Mouse (Mus musculus): ENCODE data around the gene Vamp3.
A peak's percentile ranks its signal among the peaks of the same experiment; 100 is the strongest.
"Not testable (repeated sequence)": the region's sequence is repeated elsewhere in the genome, so short reads cannot be mapped to it uniquely, and the experiment has no call there.

The Vamp3 gene

GRCm38 (mm10) chr4:151044944-151045570, 12.7 kb downstream of the Vamp3 start:
- DNase-seq (ENCODE audit: low spot score in 2 of 2), result peak; percentile 44 to 54

- peak; percentile 97 to 98 for DNase-seq (ENCODE audit: low spot score in 2 of 2)
Measured at GRCm38 (mm10) chr4:151044037-151044943, 13.5 kb downstream of the Vamp3 start, which contains the start of gene Per3. TSS of gene Per3 (minus strand) at chr4:151044665.

- peak in 1 of 2 experiments; percentile 38 for DNase-seq (ENCODE audit: low spot score in 2 of 2)
Measured at GRCm38 (mm10) chr4:151043281-151043680, 14.5 kb downstream of the Vamp3 start.

- DNase-seq (ENCODE audit: low spot score in 2 of 2), result peak; percentile 46 to 51
Measured at GRCm38 (mm10) chr4:151041506-151041905, 16.3 kb downstream of the Vamp3 start.

DNA sequence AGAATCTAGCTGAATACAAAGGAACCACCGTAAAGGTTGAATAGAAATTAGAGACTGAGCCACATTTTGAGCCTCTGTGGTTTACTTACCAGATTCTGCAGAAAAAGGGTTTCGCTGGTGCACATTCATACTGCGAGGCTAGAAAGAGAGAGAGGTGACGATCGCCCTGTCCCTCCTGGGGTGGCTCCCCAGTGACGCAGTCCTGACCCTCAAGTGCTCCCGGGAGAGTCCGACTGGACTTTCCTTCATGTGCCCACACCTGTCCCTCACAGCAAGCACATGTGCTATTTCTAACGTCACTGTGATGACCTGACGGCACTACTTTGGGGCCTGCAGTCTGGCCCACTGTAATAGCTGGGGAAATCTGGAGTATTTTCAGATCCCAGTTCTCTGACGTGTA, 20.0 kb downstream of the Vamp3 start:
- DNase-seq (ENCODE audit: low spot score in 2 of 2), result no peak

DNA sequence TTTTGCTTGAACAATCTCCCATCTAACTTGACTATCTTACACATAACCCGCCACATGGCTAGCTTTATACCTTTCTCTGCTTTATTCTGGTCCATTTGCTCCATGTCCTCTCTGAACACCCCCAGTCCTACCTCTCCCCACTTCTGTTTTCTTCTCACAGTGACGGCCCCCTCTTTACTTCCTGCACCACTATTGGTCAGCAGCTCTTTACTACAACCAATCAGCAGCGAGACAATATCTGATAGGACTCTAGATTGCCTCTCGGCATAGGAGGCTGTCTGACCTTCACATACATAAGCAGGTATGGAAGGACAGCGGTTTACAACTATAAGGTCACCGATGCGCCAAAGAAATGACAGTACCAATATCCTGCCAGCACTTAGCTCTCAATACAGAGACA, 21.2 kb downstream of the Vamp3 start:
- DNase-seq (ENCODE audit: low spot score in 2 of 2), result no peak

GRCm38 (mm10) chr4:151027001-151027400, 30.8 kb downstream of the Vamp3 start:
- peak; percentile 38 to 43 for DNase-seq (ENCODE audit: low spot score in 2 of 2)

DNA sequence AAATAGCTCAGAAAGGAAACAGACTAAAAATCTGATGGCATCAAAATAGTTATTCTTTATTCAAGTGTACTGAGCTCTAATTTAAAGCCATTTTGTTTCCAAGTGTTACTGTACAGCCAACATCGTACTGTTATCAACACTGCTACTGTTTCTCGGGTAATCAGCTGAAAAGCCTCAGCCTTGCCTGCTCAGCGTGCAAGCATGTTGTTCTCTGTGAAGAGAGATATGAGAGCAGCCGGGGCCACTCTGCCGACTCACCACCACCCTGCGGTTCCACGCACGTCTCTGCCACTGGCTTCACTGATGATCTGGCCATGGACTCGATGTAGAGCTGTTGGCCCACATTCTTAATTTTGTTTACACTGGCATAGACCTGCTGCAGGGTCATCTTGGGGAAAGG, 33.6 kb downstream of the Vamp3 start:
- DNase-seq (ENCODE audit: low spot score in 2 of 2), result no peak

- not testable (repeated sequence) for DNase-seq (ENCODE audit: low spot score in 2 of 2)
Measured at GRCm38 (mm10) chr4:151017356-151017755, 40.4 kb downstream of the Vamp3 start.

DNA sequence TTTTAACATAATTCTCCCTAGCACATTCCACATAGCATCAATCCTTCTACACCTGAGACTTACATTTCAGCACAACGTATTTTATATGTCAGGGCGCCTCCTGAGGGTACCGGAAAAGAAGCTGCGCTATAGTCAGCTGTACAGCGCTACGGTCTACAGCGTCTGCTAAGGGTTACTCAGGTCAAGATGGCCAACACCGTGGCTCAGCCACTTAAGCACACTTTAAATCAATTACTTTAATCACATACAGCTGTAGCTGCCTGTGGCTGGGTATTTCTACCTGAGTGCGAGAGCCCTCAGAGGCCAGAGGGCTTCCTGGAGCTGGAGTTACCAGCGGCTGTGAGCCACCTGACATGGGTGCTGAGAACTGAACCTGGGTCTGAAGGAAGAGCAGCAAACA, 41.8 kb downstream of the Vamp3 start:
- no peak for DNase-seq (ENCODE audit: low spot score in 2 of 2)

GRCm38 (mm10) chr4:151010316-151010715, 47.4 kb downstream of the Vamp3 start:
- DNase-seq (ENCODE audit: low spot score in 2 of 2), result no peak

DNA sequence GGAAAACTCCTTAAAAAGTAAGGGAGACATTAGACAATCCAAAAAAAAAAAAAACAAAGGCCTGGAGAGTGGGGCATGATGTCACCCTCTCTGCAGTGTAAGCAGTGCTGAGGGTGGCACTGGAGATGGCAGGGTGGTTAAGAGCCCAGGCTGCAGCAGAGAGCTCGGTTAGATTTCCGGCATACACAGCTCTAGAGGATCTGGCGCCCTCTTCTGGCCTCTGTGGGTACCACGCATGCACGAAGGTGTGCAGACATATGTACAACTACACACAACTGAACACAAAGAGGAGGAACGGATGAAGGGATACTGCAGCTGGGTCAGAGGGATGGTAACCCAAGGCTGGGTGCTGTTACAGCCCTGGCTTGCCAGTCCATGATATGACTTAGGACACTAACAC, 50.8 kb downstream of the Vamp3 start:
- DNase-seq (ENCODE audit: low spot score in 2 of 2), result peak; percentile 36 to 37

- DNase-seq (ENCODE audit: low spot score in 2 of 2), result no peak
Measured at GRCm38 (mm10) chr4:151005656-151006318, 52.0 kb downstream of the Vamp3 start.

DNA sequence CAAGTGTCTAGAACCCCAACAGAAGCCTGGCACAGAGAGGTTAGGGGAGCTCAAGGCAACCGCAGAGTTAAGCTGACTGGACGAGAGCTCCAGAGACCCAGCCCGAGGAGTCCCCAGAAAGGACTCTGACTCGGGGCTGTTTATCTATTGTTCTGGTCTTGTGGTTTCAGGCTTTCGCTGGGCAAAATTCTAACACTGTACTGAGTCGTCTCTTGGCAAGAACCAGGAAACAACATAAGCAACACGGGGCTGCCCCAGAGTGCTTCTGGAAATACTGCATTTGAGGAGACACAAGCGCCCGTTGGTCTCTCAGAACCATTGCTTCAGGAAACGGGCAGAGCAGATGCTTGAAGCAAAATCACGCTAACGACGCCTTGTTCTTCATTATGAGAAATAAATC, 56.4 kb downstream of the Vamp3 start:
- no peak for DNase-seq (ENCODE audit: low spot score in 2 of 2)

DNA sequence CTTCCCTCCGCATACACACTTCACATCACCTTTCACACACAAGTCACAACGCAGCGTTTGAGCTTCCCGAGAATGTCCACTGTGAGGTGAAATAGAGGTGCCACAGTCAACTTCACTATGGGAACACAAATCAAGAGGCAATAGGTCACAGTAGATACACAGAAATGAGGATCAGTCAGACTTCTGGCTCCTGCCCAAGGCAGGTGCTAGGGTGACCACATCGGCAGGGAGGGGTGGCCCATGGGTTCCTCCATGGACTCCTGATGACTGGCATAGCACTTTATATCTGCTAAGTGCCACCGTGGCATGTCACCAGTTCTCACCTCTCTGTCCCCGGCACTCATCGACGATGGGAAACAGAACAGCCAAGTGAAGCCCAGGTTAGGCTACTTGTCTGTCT, 59.1 kb downstream of the Vamp3 start:
- DNase-seq (ENCODE audit: low spot score in 2 of 2), result no peak
